Mouse (Mus musculus) inflammation-experienced regulatory T-cells (primary cell): Measurements from ENCODE around the gene Sdc4. TPM values are rescaled to one million over a fixed set of nuclear protein-coding genes. Genes with fewer than 3 reads are reported as not detected.

Source experiments
- polyA plus RNA-seq, 2 experiments: library from polyadenylated mRNA; unstranded; fragments of 100-300 nt; shearing (Covaris generic); gene quantifications; one replicate each; pipeline ENCODE4 v1.2.1; 2017

Sdc4 gene
- 10 to 100 TPM in 1 of 2 experiments, 1 to 10 TPM in 1; 2.2 to 24.3 TPM for polyA plus RNA-seq

GRCm38 (mm10) chr2:164443460-164444000, at the start of gene Sdc4:
Gene Sdc4, minus strand, starts transcription at chr2:164443887.

GRCm38 (mm10) chr2:164485681-164486257, 42.1 kb upstream of the Sdc4 start, which contains the start of gene Dbndd2:
Gene Dbndd2, plus strand, starts transcription at chr2:164486106.

GRCm38 (mm10) chr2:164473624-164474023, 29.9 kb upstream of the Sdc4 start, which contains the start of gene Trp53tg5:
Gene Trp53tg5, minus strand, starts transcription at chr2:164473724.

GRCm38 (mm10) chr2:164460745-164461551, 17.3 kb upstream of the Sdc4 start, which contains the start of gene Gm20458:
Gene Gm20458, plus strand, starts transcription at chr2:164460967.

GRCm38 (mm10) chr2:164456864-164457300, 13.2 kb upstream of the Sdc4 start, which contains the start of gene Sys1:
Gene Sys1, plus strand, starts transcription at chr2:164456964.

GRCm38 (mm10) chr2:164405060-164405459, 38.6 kb downstream of the Sdc4 start, which contains the start of gene Matn4:
Gene Matn4, minus strand, starts transcription at chr2:164405160.

GRCm38 (mm10) chr2:164402906-164403305, 40.8 kb downstream of the Sdc4 start, which contains the start of gene Rbpjl:
Gene Rbpjl, plus strand, starts transcription at chr2:164403141.

GRCm38 (mm10) chr2:164389020-164389419, 54.7 kb downstream of the Sdc4 start, which contains the start of gene Slpi:
Gene Slpi, minus strand, starts transcription at chr2:164389095.

Other genes starting within 250 kb of the Sdc4 start
- gene Wfdc15a, start 243.8 kb downstream of the Sdc4 start, polyA plus RNA-seq = not detected
- gene Wfdc15b, start 222.2 kb downstream of the Sdc4 start, polyA plus RNA-seq = not detected
- gene Svs2, start 205.4 kb downstream of the Sdc4 start, polyA plus RNA-seq = not detected
- gene Svs3b, start 187.2 kb downstream of the Sdc4 start, polyA plus RNA-seq = 1 to 10 TPM in 1 of 2 experiments, not detected in 1; 1.1 TPM
- gene Svs4, start 165.4 kb downstream of the Sdc4 start, polyA plus RNA-seq = not detected
- not detected for gene Svs3a, start 154.6 kb downstream of the Sdc4 start, polyA plus RNA-seq
- gene Svs6, start 127.1 kb downstream of the Sdc4 start, polyA plus RNA-seq = not detected
- under 1 TPM in 1 of 2 experiments, not detected in 1; 0.56 TPM for gene Svs5, start 111.1 kb downstream of the Sdc4 start, polyA plus RNA-seq
- gene Slpi, start 54.8 kb downstream of the Sdc4 start, polyA plus RNA-seq = 10 to 100 TPM in 1 of 2 experiments, 1 to 10 TPM in 1; 1.5 to 18.8 TPM
- under 1 TPM in 1 of 2 experiments, not detected in 1; 0.66 TPM for gene Rbpjl, start 40.7 kb downstream of the Sdc4 start, polyA plus RNA-seq
- under 1 TPM; 0.11 to 0.73 TPM for gene Matn4, start 38.7 kb downstream of the Sdc4 start, polyA plus RNA-seq
- gene Sys1, start 13.1 kb upstream of the Sdc4 start, polyA plus RNA-seq = 10 to 100 TPM; 81.2 to 96.0 TPM
- gene Gm20458, start 17.1 kb upstream of the Sdc4 start, polyA plus RNA-seq = 10 to 100 TPM; 19.7 to 21.3 TPM
- under 1 TPM; 0.41 to 0.62 TPM for gene Trp53tg5, start 29.8 kb upstream of the Sdc4 start, polyA plus RNA-seq
- 1 to 10 TPM; 6.3 to 6.8 TPM for gene Dbndd2, start 42.2 kb upstream of the Sdc4 start, polyA plus RNA-seq
- gene Pigt, start 53.6 kb upstream of the Sdc4 start, polyA plus RNA-seq = 10 to 100 TPM; 27.1 to 28.8 TPM
- 1 to 10 TPM in 1 of 2 experiments, not detected in 1; 3.3 TPM for gene Wfdc2, start 118.5 kb upstream of the Sdc4 start, polyA plus RNA-seq
- not detected for gene Spint3, start 129.6 kb upstream of the Sdc4 start, polyA plus RNA-seq
- not detected for gene Wfdc6a, start 141.6 kb upstream of the Sdc4 start, polyA plus RNA-seq
- gene Eppin, start 149.7 kb upstream of the Sdc4 start, polyA plus RNA-seq = not detected
- gene Wfdc6b, start 169.6 kb upstream of the Sdc4 start, polyA plus RNA-seq = 1 to 10 TPM in 1 of 2 experiments, not detected in 1; 3.0 TPM
- gene Wfdc8, start 169.7 kb upstream of the Sdc4 start, polyA plus RNA-seq = 1 to 10 TPM in 1 of 2 experiments, not detected in 1; 1.6 TPM
- gene Wfdc16, start 194.9 kb upstream of the Sdc4 start, polyA plus RNA-seq = not detected
- gene Wfdc10, start 212.2 kb upstream of the Sdc4 start, polyA plus RNA-seq = under 1 TPM in 1 of 2 experiments, not detected in 1; 0.88 TPM
- 1 to 10 TPM in 1 of 2 experiments, under 1 TPM in 1; 0.51 to 1.6 TPM for gene Wfdc9, start 212.7 kb upstream of the Sdc4 start, polyA plus RNA-seq
- gene Wfdc11, start 230.2 kb upstream of the Sdc4 start, polyA plus RNA-seq = not detected
- not detected for gene Wfdc13, start 241.2 kb upstream of the Sdc4 start, polyA plus RNA-seq